Mouse (Mus musculus): ENCODE measurements around the gene Ints11.

DNA sequence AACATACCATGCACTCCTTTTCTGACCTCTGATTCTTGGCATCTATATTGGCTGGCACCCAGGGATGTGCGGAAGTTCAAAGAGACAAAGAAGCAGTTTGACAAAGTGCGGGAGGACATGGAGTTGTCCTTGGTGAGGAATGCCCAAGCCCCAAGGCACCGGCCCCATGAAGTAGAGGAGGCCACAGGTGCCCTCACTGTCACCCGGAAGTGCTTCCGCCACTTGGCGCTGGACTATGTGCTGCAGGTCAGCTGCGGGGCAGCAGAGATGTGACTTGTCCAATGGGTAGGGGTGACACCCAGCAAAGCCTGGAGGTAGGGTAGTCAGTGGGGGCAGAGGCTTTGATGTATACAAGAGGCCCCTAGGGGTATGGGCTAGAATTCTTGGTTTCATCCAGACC is 30.0 kb downstream of the Ints11 start:
- no peak for TF ChIP-seq EP300 (optimal IDR thresholded peaks at IDR 0.05)
- TF ChIP-seq CTCF (IDR thresholded peaks at IDR 0.05; ENCODE audit: low read depth): no peak

Measured in stomach, postnatal 0 days (tissue).